Mouse (Mus musculus) embryonic fibroblast, embryonic 13.5 days (primary cell): ENCODE data around the gene Serpina6. TPM values are rescaled to one million over a fixed set of nuclear protein-coding genes. Genes with fewer than 3 reads are reported as not detected.
"Not testable (repeated sequence)": the region's sequence is repeated elsewhere in the genome, so short reads cannot be mapped to it uniquely, and the experiment has no call there.

Experiments
- H3K27ac ChIP-seq: 2 replicates; pipeline ENCODE4 v1.5.1; 2012; ENCODE audit warnings: low read length, control low read depth, inconsistent platforms; ENCODE audit not compliant: insufficient read depth
- H3K4me1 ChIP-seq: 2 replicates; pipeline ENCODE4 v1.6.1; 2011; ENCODE audit warnings: low read length; ENCODE audit not compliant: control insufficient read depth, insufficient read depth
- H3K4me3 ChIP-seq: 2 replicates; pipeline ENCODE4 v1.5.1; 2011; ENCODE audit warnings: mild to moderate bottlenecking, control low read depth, low read length; ENCODE audit not compliant: insufficient read depth
- CTCF ChIP-seq: IDR thresholded peaks from 2 replicates; pipeline ENCODE4 v1.5.1; 2011; ENCODE audit warnings: mild to moderate bottlenecking, control low read depth, low read length, moderate library complexity, borderline replicate concordance; ENCODE audit not compliant: insufficient read depth
- POLR2A ChIP-seq: IDR thresholded peaks from 2 replicates; pipeline ENCODE4 v1.6.1; 2011; ENCODE audit warnings: low read depth, mild to moderate bottlenecking, control low read depth, low read length, moderate library complexity
- polyA plus RNA-seq: library from polyadenylated mRNA; stranded (reverse); fragments of >200 nt; gene quantifications from 2 replicates; pipeline ENCODE4 v1.2.4, GENCODE M21; 2011; ENCODE audit warnings: low read depth; ENCODE audit not compliant: missing spikeins, insufficient read length

Serpina6 gene
- polyA plus RNA-seq, 1 experiment, result 0.54 TPM

- Histone ChIP-seq H3K27ac (no peak overlapping the region), H3K4me1 (peaks cover 5% of the 10 kb centered on the region; the same call in 1 of the 2 replicates), H3K4me3 (no peak overlapping the region)
- TF ChIP-seq POLR2A, result no peak
- TF ChIP-seq CTCF, result no peak
Measured at GRCm38 (mm10) chr12:103681739-103682138, 24.7 kb upstream of the Serpina6 start.

- TF ChIP-seq CTCF (no peak), POLR2A (no peak)
- Histone ChIP-seq H3K4me3 (no peak overlapping the region), H3K27ac (no peak overlapping the region), H3K4me1 (peaks cover 5% of the 10 kb centered on the region; the same call in 1 of the 2 replicates)
Measured at GRCm38 (mm10) chr12:103681169-103681568, 24.2 kb upstream of the Serpina6 start.

GRCm38 (mm10) chr12:103679853-103680252 is 22.8 kb upstream of the Serpina6 start:
- not testable (repeated sequence) for H3K27ac ChIP-seq, H3K4me1 ChIP-seq, H3K4me3 ChIP-seq

GRCm38 (mm10) chr12:103676039-103676438 is 19.0 kb upstream of the Serpina6 start, which contains the start of gene Serpina16:
TSS of gene Serpina16 (minus strand) at chr12:103676139.
- Histone ChIP-seq H3K27ac (no peak within 1 kb of the TSS), H3K4me1 (no peaks in the 10 kb centered on the region), H3K4me3 (no peak within 1 kb of the TSS)
- TF ChIP-seq CTCF (no peak), POLR2A (no peak)

- H3K27ac ChIP-seq, result peak overlapping the region; percentile 27; the same call in 1 of the 2 replicates
- no peaks in the 10 kb centered on the region for H3K4me1 ChIP-seq
- H3K4me3 ChIP-seq, result no peak overlapping the region
- TF ChIP-seq CTCF (no peak), POLR2A (no peak)
Measured at GRCm38 (mm10) chr12:103673179-103673578, 16.2 kb upstream of the Serpina6 start.

GRCm38 (mm10) chr12:103671483-103671882 is 14.5 kb upstream of the Serpina6 start:
- TF ChIP-seq CTCF (no peak), POLR2A (no peak)
- no peaks in the 10 kb centered on the region for H3K4me1 ChIP-seq
- no peak overlapping the region for H3K4me3 ChIP-seq
- H3K27ac ChIP-seq, result no peak overlapping the region

GRCm38 (mm10) chr12:103670964-103671363 is 14.0 kb upstream of the Serpina6 start:
- TF ChIP-seq CTCF, result no peak
- no peak overlapping the region for H3K4me3 ChIP-seq
- no peaks in the 10 kb centered on the region for H3K4me1 ChIP-seq

GRCm38 (mm10) chr12:103670344-103670743 is 13.3 kb upstream of the Serpina6 start:
- H3K4me3 ChIP-seq, result no peak overlapping the region
- no peak for TF ChIP-seq CTCF
- no peak for TF ChIP-seq POLR2A
- H3K27ac ChIP-seq, result no peak overlapping the region
- no peaks in the 10 kb centered on the region for H3K4me1 ChIP-seq

More at GRCm38 (mm10) chr12:103670964-103671363, 14.0 kb upstream of the Serpina6 start:
- H3K27ac ChIP-seq, result no peak overlapping the region

GRCm38 (mm10) chr12:103665286-103665685 is 8.3 kb upstream of the Serpina6 start:
- H3K4me1 ChIP-seq, result no peaks in the 10 kb centered on the region
- H3K27ac ChIP-seq, result no peak overlapping the region
- H3K4me3 ChIP-seq, result no peak overlapping the region
- TF ChIP-seq POLR2A (no peak), CTCF (no peak)

GRCm38 (mm10) chr12:103662053-103662452 is 5.0 kb upstream of the Serpina6 start:
- not testable (repeated sequence) for H3K27ac ChIP-seq, H3K4me1 ChIP-seq, H3K4me3 ChIP-seq

- Histone ChIP-seq H3K4me1 (no peaks in the 10 kb centered on the region), H3K4me3 (no peak overlapping the region), H3K27ac (no peak overlapping the region)
- no peak for TF ChIP-seq POLR2A
- no peak for TF ChIP-seq CTCF
Measured at GRCm38 (mm10) chr12:103660076-103660475, 3.1 kb upstream of the Serpina6 start.

GRCm38 (mm10) chr12:103659171-103659570 is 2.2 kb upstream of the Serpina6 start:
- Histone ChIP-seq H3K4me3 (no peak overlapping the region), H3K4me1 (no peaks in the 10 kb centered on the region), H3K27ac (no peak overlapping the region)
- TF ChIP-seq POLR2A, result no peak
- no peak for TF ChIP-seq CTCF
